Mouse (Mus musculus): Measurements from ENCODE around the gene Nol11.

DNA sequence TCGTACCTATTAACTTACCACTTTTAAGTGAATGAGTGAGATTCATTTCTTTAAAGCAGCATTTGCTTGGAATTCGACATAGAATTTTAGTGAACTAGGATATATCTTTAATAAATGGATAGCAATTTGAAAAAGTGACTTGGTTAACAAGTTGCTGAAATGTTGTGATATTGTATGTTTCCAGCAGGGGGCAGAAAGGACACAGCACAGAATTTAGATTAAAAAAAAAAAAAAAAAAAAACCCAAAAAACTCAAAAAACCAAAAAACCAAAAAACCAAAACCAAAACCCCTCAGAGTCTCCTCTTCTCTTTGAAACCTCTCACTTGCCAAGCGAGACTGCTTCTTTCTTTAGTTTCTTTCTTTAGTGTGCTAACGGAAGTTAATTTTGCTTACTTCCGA, 24.6 kb upstream of the Nol11 start:
- TF ChIP-seq CTCF (IDR thresholded peaks at IDR 0.05) (peak; percentile 64), EP300 (IDR thresholded peaks at IDR 0.05) (no peak)
